8 mouse cellular contexts compared by ENCODE assay signal in the genomic region with DNA sequence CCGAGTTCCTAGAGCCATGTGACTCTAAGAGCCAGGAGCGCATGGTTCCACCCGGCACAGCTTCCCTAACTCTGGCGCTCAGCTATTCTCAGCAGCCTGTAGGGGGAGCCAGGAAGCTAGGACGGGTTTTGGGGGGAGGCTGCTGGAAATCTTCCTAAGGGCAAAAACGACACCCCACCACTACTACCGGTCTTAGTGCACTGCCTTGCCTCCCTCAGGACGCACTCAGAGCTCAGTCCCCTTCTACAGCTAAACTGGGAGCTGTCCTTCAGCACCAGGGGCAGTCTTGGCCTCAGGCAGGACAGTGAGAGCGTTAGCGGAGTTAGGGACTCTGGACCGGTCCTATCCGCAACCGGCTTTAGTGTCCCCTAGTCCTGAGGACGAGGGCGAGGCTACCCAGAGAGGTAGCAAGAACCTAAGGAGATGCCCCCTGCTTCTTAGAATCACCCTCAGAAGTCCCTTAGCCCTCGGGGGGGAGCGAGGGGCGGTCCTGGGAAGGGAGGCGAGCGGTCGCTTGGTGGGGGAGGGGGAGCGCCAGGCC. TPM values are rescaled to one million over a fixed set of nuclear protein-coding genes. Genes with fewer than 3 reads are reported as not detected.
DNase-seq lines count a peak whose midpoint lies in the region; ATAC-seq and TF ChIP-seq lines count a peak whose summit lies in the region.

No protein-coding gene starts in this region.

- intact Hi-C loops in heart, postnatal 14 days (cut with DNase I) = no loop called here

- H3K9ac ChIP-seq in ES-Bruce4 (ENCODE audit: low read depth, poor library complexity, severe bottlenecking) = peak overlapping the region; percentile 89; the same call in 1 of the 2 replicates
- H3K9ac ChIP-seq in embryonic facial prominence, embryonic 14.5 days (ENCODE audit: low read depth, low read length) = no peak overlapping the region

- peaks cover 5% of the 10 kb centered on the region for H3K27me3 ChIP-seq in ES-Bruce4 (ENCODE audit: control insufficient read depth, insufficient read depth, low read length, poor library complexity, severe bottlenecking)
- peaks cover 53% of the 10 kb centered on the region for H3K27me3 ChIP-seq in embryonic facial prominence, embryonic 14.5 days (replicated peaks; ENCODE audit: control insufficient read depth, insufficient read depth, low read length)

- no peaks in the 10 kb centered on the region for H3K36me3 ChIP-seq in ES-Bruce4 (ENCODE audit: control insufficient read depth, insufficient read depth, low read length, poor library complexity, severe bottlenecking)
- H3K36me3 ChIP-seq in embryonic facial prominence, embryonic 14.5 days (ENCODE audit: control insufficient read depth, insufficient read depth, low read length) = no peaks in the 10 kb centered on the region

- WGBS in embryonic facial prominence, embryonic 14.5 days = 34% methylated on average over 13 of the region's 22 CpGs

- peak; percentile 90 for DNase-seq in brain, adult 2 months (ENCODE audit: low read depth, low spot score)
- DNase-seq in embryonic facial prominence, embryonic 14.5 days (ENCODE audit: low spot score) = peak; percentile 83
- peak; percentile 60 to 70 for DNase-seq in heart, postnatal 14 days
- DNase-seq in kidney, postnatal 36 days = peak; percentile 52 to 78
- peak; percentile 25 to 48 for DNase-seq in lung, adult 18-20 months
- DNase-seq in ovary, postnatal 10 days (ENCODE audit: low spot score) = peak; percentile 27

- no peak for TF ChIP-seq POLR2A in ES-Bruce4 (IDR thresholded peaks at IDR 0.05; ENCODE audit: insufficient read depth, low read length)

- peak; percentile 12 for TF ChIP-seq CTCF in ES-Bruce4 (IDR thresholded peaks at IDR 0.05; ENCODE audit: low read depth, low read length)

- H3K27ac ChIP-seq in ES-Bruce4 (ENCODE audit: insufficient read depth, low read length) = no peak overlapping the region
- no peak overlapping the region for H3K27ac ChIP-seq in embryonic facial prominence, embryonic 14.5 days (replicated peaks; ENCODE audit: low read depth, low read length)

- peaks cover 2% of the 10 kb centered on the region for H3K4me1 ChIP-seq in ES-Bruce4 (ENCODE audit: control insufficient read depth, insufficient read depth, low read length)
- no peaks in the 10 kb centered on the region for H3K4me1 ChIP-seq in embryonic facial prominence, embryonic 14.5 days (ENCODE audit: control insufficient read depth, insufficient read depth, low read length)

- ATAC-seq in embryonic facial prominence, embryonic 14.5 days (ENCODE audit: low read depth) = peak; percentile 82
- ATAC-seq in erythroblast, adult 5-6 weeks (replicated peaks; ENCODE audit: low FRiP score, poor library complexity, severe bottlenecking) = no peak

- H3K4me2 ChIP-seq in embryonic facial prominence, embryonic 14.5 days (ENCODE audit: low read depth, low read length) = peak overlapping the region; percentile 69

- no peaks in the 10 kb centered on the region for H3K9me3 ChIP-seq in ES-Bruce4 (replicated peaks; ENCODE audit: control insufficient read depth, insufficient read depth, low read length, poor library complexity, severe bottlenecking)
- no peaks in the 10 kb centered on the region for H3K9me3 ChIP-seq in embryonic facial prominence, embryonic 14.5 days (ENCODE audit: control insufficient read depth, low read length)

- TF ChIP-seq EP300 in ES-Bruce4 (IDR thresholded peaks at IDR 0.05; ENCODE audit: insufficient read depth, low read depth, low read length) = no peak

- H3K4me3 ChIP-seq in ES-Bruce4 (ENCODE audit: low read depth, low read length) = peak overlapping the region; percentile 79
- peak overlapping the region; percentile 52 for H3K4me3 ChIP-seq in embryonic facial prominence, embryonic 14.5 days (ENCODE audit: low read depth, low read length)

RNA-seq across cellular contexts. Expression of gene Tmem28, which starts 1.4 kb away (rescaled TPM):
- 2.6 and 2.9 TPM in 2 replicates for polyA plus RNA-seq in ES-Bruce4 (2011; ENCODE audit: insufficient read depth, insufficient read length, low read depth, missing spikeins)
- 0.58 and 0.77 TPM in 2 replicates for polyA plus RNA-seq in embryonic facial prominence, embryonic 14.5 days (2014; fragmentation: Nextera tagmentation; extraction: Ambion mirVana)
- total RNA-seq in heart, postnatal 14 days (2021) = not detected
- total RNA-seq in erythroblast, adult 5-6 weeks (2015; ENCODE audit: low replicate concordance) = not detected in 2 replicates
- 0.14 TPM in 1 of 2 replicates, not detected in the other for total RNA-seq in erythroblast, adult 5-6 weeks (2017; ENCODE audit: low replicate concordance)

Comparison
In these comparisons a context has a peak if more than half of its experiments do, and no peak if none do; other contexts are left out.
1. DNase-seq: peak in every context shown above with its lines; median percentile 90 in brain, adult 2 months; 83 in embryonic facial prominence, embryonic 14.5 days; 65 in heart, postnatal 14 days; 65 in kidney, postnatal 36 days; 36 in lung, adult 18-20 months; 27 in ovary, postnatal 10 days.